10 mouse cellular contexts compared by ENCODE assay signal in genomic region chr8:80937814-80938650, GRCm38 (mm10). TPM values are rescaled to one million over a fixed set of nuclear protein-coding genes. Genes with fewer than 3 reads are reported as not detected.
DNase-seq lines count a peak whose midpoint lies in the region; ATAC-seq and TF ChIP-seq lines count a peak whose summit lies in the region.
"Had no signal": no experiment of that assay in that cellular context is flagged by ENCODE, and none has a peak within 500 bp of the region (broad histone marks: within the 10 kb centered on the region; RNA-seq: fewer than 3 reads in every experiment).

No protein-coding gene starts in this region.

- ATAC-seq in limb, embryonic 12.5 days (ENCODE audit: insufficient number of reproducible peaks, insufficient read depth, low FRiP score, low TSS enrichment, low read depth), result peak; percentile 81; the same call in 1 of the 2 replicates
- no peak for ATAC-seq in monocyte, adult 5-6 weeks (replicated peaks; ENCODE audit: insufficient number of reproducible peaks, low FRiP score, low TSS enrichment, poor library complexity, severe bottlenecking)

- H3K79me2 ChIP-seq in MEL (ENCODE audit: control insufficient read depth, insufficient read depth, low read length, poor library complexity), result no peaks in the 10 kb centered on the region

- H3K4me2 ChIP-seq in limb, embryonic 12.5 days, result 0 out of 2 replicates have a peak overlapping the region, but pooled peaks have one; percentile 15

- no peak for TF ChIP-seq POLR2A in MEL (IDR thresholded peaks at IDR 0.05; ENCODE audit: control insufficient read depth in 1 of 2, insufficient read depth in 1 of 2, low read depth in 1 of 2, low read length in 2 of 2, poor library complexity in 1 of 2)

- no peak overlapping the region for H3K27ac ChIP-seq in MEL (ENCODE audit: control insufficient read depth, low read depth, low read length)
- peak overlapping the region; percentile 73 for H3K27ac ChIP-seq in limb, embryonic 12.5 days

- H3K36me3 ChIP-seq in MEL (ENCODE audit: control insufficient read depth in 1 of 2, insufficient read depth in 2 of 2, low read length in 2 of 2), result peaks cover 0 to 10% of the 10 kb centered on the region in 2 experiments; a peak in 2 of 4 replicates
- no peaks in the 10 kb centered on the region for H3K36me3 ChIP-seq in limb, embryonic 12.5 days

- H3K9me3 ChIP-seq in MEL (replicated peaks; ENCODE audit: insufficient read depth, low read length), result no peaks in the 10 kb centered on the region
- H3K9me3 ChIP-seq in limb, embryonic 12.5 days, result no peaks in the 10 kb centered on the region

- no peak for TF ChIP-seq RAD21 in MEL (IDR thresholded peaks at IDR 0.05; ENCODE audit: low read depth, low read length)

- no peaks in the 10 kb centered on the region; a peak in 1 of 4 replicates for H3K27me3 ChIP-seq in MEL (ENCODE audit: control insufficient read depth in 1 of 2, insufficient read depth in 2 of 2, low read length in 2 of 2)
- H3K27me3 ChIP-seq in limb, embryonic 12.5 days, result no peaks in the 10 kb centered on the region

- H3K9ac ChIP-seq in MEL (ENCODE audit: control insufficient read depth, low read depth, low read length, poor library complexity, severe bottlenecking), result no peak overlapping the region
- no peak overlapping the region for H3K9ac ChIP-seq in limb, embryonic 12.5 days (replicated peaks)

- peak in 1 of 2 experiments; percentile 68; a peak in 2 of 4 replicates for TF ChIP-seq EP300 in MEL (IDR thresholded peaks at IDR 0.05; ENCODE audit: low read depth in 1 of 2, low read length in 2 of 2)

- no peak for TF ChIP-seq CTCF in MEL (IDR thresholded peaks at IDR 0.05 in 2 of 3, conservative IDR thresholded peaks at IDR 0.05 in 1 of 3; ENCODE audit: control insufficient read depth in 1 of 3, insufficient read depth in 1 of 3, low read depth in 2 of 3, low read length in 3 of 3, poor library complexity in 1 of 3, severe bottlenecking in 1 of 3)

- WGBS in limb, embryonic 12.5 days, result 37% methylated on average over 15 of the region's 15 CpGs

- peak; percentile 11 to 38 for DNase-seq in adrenal gland, postnatal 36 days
- no peak for DNase-seq in adrenal gland, postnatal 4 days (ENCODE audit: low spot score in 2 of 2)
- peak; percentile 46 for DNase-seq in MEL (ENCODE audit: low read depth, low spot score)
- DNase-seq in heart, adult 9 months (ENCODE audit: low spot score in 2 of 2), result peak; percentile 58 to 68
- no peak for DNase-seq in urinary bladder, postnatal 14 days (ENCODE audit: low spot score)
- no peak for DNase-seq in cerebellum, postnatal 4 days (ENCODE audit: low spot score in 2 of 2)
- DNase-seq: cerebellum, postnatal 14 days had no signal

- H3K4me1 ChIP-seq in MEL (ENCODE audit: control insufficient read depth in 1 of 2, insufficient read depth in 2 of 2, low read length in 2 of 2), result peaks cover 0 to 11% of the 10 kb centered on the region in 2 experiments; a peak in 2 of 4 replicates
- H3K4me1 ChIP-seq in limb, embryonic 12.5 days (replicated peaks), result peaks cover 16% of the 10 kb centered on the region; the same call in 1 of the 2 replicates

- no peak overlapping the region for H3K4me3 ChIP-seq in MEL (ENCODE audit: control insufficient read depth in 1 of 2, insufficient read depth in 1 of 2, low read depth in 2 of 2, low read length in 2 of 2)
- no peak overlapping the region for H3K4me3 ChIP-seq in limb, embryonic 12.5 days (replicated peaks)
- H3K4me3 ChIP-seq: myocyte had no signal

TF ChIP-seq in MEL, 35 proteins besides CTCF, POLR2A, EP300 and RAD21:
- TF ChIP-seq E2F4 (IDR thresholded peaks at IDR 0.05; ENCODE audit: borderline replicate concordance, low read depth, low read length), result no peak
- TF ChIP-seq TAL1 (IDR thresholded peaks at IDR 0.05; ENCODE audit: low read length), result no peak
- TF ChIP-seq RCOR1 (IDR thresholded peaks at IDR 0.05; ENCODE audit: low read depth, low read length), result peak; percentile 76
- TF ChIP-seq USF1 (IDR thresholded peaks at IDR 0.05; ENCODE audit: low read depth, low read length), result no peak
- no peak for TF ChIP-seq MAZ (IDR thresholded peaks at IDR 0.05; ENCODE audit: low read depth, low read length)
- no peak for TF ChIP-seq ZNF384 (IDR thresholded peaks at IDR 0.05; ENCODE audit: low read depth, low read length)
- TF ChIP-seq TBP (IDR thresholded peaks at IDR 0.05; ENCODE audit: low read depth, low read length), result no peak
- peak; percentile 2; the same call in 1 of the 2 replicates for TF ChIP-seq GATA1 (IDR thresholded peaks at IDR 0.05; ENCODE audit: low read depth, low read length)
- TF ChIP-seq MAX (IDR thresholded peaks at IDR 0.05; ENCODE audit: low read length), result no peak
- no peak for TF ChIP-seq ZKSCAN1 (IDR thresholded peaks at IDR 0.05; ENCODE audit: low read depth, low read length)
- no peak for TF ChIP-seq NRF1 (IDR thresholded peaks at IDR 0.05; ENCODE audit: insufficient read depth, low read depth, low read length, poor library complexity, severe bottlenecking)
- no peak for TF ChIP-seq NELFE (IDR thresholded peaks at IDR 0.05; ENCODE audit: low read depth, low read length)
- no peak for TF ChIP-seq UBTF (IDR thresholded peaks at IDR 0.05; ENCODE audit: borderline replicate concordance, insufficient read depth, low read depth, low read length)
- no peak for TF ChIP-seq TCF12 (IDR thresholded peaks at IDR 0.05; ENCODE audit: low read depth, low read length)
- TF ChIP-seq SIN3A (IDR thresholded peaks at IDR 0.05; ENCODE audit: low read length), result no peak
- TF ChIP-seq JUND (IDR thresholded peaks at IDR 0.05; ENCODE audit: low read depth, low read length), result no peak
- TF ChIP-seq MAFK (IDR thresholded peaks at IDR 0.05; ENCODE audit: borderline replicate concordance, low read depth, low read length), result no peak
- TF ChIP-seq CHD1 (IDR thresholded peaks at IDR 0.05; ENCODE audit: low read depth, low read length), result no peak

RNA-seq across cellular contexts. Expression of gene Gab1, which starts 57.7 kb away (rescaled TPM):
- 10 to 100 TPM; 16.1 to 20.2 TPM for total RNA-seq in adrenal gland, postnatal 36 days (2021)
- total RNA-seq in adrenal gland, postnatal 4 days (2021), result 10 to 100 TPM; 34.6 TPM
- total RNA-seq in MEL (2012; rRNA removed), result 3.8 and 4.0 TPM in 2 replicates
- polyA plus RNA-seq in MEL (2012; ENCODE audit: insufficient read depth in 1 of 2, insufficient read length in 2 of 2, low read depth in 1 of 2, low replicate concordance in 2 of 2, missing spikeins in 1 of 2), result 1 to 10 TPM in 1 of 2 experiments, not detected in 1; 8.1 TPM
- polyA plus RNA-seq in limb, embryonic 12.5 days (2016; fragmentation: Nextera tagmentation; extraction: Ambion mirVana), result 20.4 and 24.4 TPM in 2 replicates
- 0.43 to 0.49 TPM in 2 of 3 replicates, not detected in the other for total RNA-seq in monocyte, adult 5-6 weeks (2017)

Comparison
In these comparisons a context has a peak if more than half of its experiments do, and no peak if none do; other contexts are left out.
1. DNase-seq: peak in adrenal gland, postnatal 36 days (2 of 2), MEL (single experiment) and heart, adult 9 months (2 of 2); none in adrenal gland, postnatal 4 days (0 of 2), urinary bladder, postnatal 14 days (single experiment) and cerebellum, postnatal 4 days (0 of 2).